Mouse (Mus musculus): ENCODE measurements at regions not wholly inside any gene's neighbourhood (a gene's known extent, or its start where the extent isn't known, plus 50 kb on each side); places are given as distances from the start of the nearest gene placed in this dataset.

- DNase-seq (ENCODE audit: low spot score in 2 of 2): peak in 1 of 2 experiments; percentile 17
Observed at GRCm38 (mm10) chr1:119308719-119309365, 113.2 kb downstream of the Inhbb start.

GRCm38 (mm10) chr1:119305315-119305976 is 116.6 kb downstream of the Inhbb start:
- no peak for DNase-seq (ENCODE audit: low spot score in 2 of 2)

GRCm38 (mm10) chr1:119304470-119304980 is 117.5 kb downstream of the Inhbb start:
- DNase-seq (ENCODE audit: low spot score in 2 of 2): no peak

- DNase-seq (ENCODE audit: low spot score in 2 of 2): no peak
Observed at GRCm38 (mm10) chr1:119302349-119302995, 119.6 kb downstream of the Inhbb start.

GRCm38 (mm10) chr1:119301931-119302330 is 120.1 kb downstream of the Inhbb start:
- DNase-seq (ENCODE audit: low spot score in 2 of 2): no peak

GRCm38 (mm10) chr1:119301258-119301657 is 120.8 kb downstream of the Inhbb start:
- DNase-seq (ENCODE audit: low spot score in 2 of 2): no peak

- no peak for DNase-seq (ENCODE audit: low spot score in 2 of 2)
Observed at GRCm38 (mm10) chr1:119299842-119300752, 122.0 kb downstream of the Inhbb start.

- no peak for DNase-seq (ENCODE audit: low spot score in 2 of 2)
Observed at GRCm38 (mm10) chr1:119298696-119299230, 123.3 kb downstream of the Inhbb start.

- no peak for DNase-seq (ENCODE audit: low spot score in 2 of 2)
Observed at GRCm38 (mm10) chr1:119295121-119295520, 126.9 kb downstream of the Inhbb start.

- no peak for DNase-seq (ENCODE audit: low spot score in 2 of 2)
Observed at GRCm38 (mm10) chr1:119293839-119294238, 128.2 kb downstream of the Inhbb start.

GRCm38 (mm10) chr1:119292216-119292615 is 129.8 kb downstream of the Inhbb start:
- no peak for DNase-seq (ENCODE audit: low spot score in 2 of 2)

- DNase-seq (ENCODE audit: low spot score in 2 of 2): no peak
Observed at GRCm38 (mm10) chr1:119290165-119290916, 131.7 kb downstream of the Inhbb start.

- no peak for DNase-seq (ENCODE audit: low spot score in 2 of 2)
Observed at GRCm38 (mm10) chr1:119289516-119290164, 132.4 kb downstream of the Inhbb start.

- no peak for DNase-seq (ENCODE audit: low spot score in 2 of 2)
Observed at GRCm38 (mm10) chr1:119282416-119282815, 139.6 kb downstream of the Inhbb start.

- no peak for DNase-seq (ENCODE audit: low spot score in 2 of 2)
Observed at GRCm38 (mm10) chr1:119279261-119279660, 142.8 kb downstream of the Inhbb start.

- DNase-seq (ENCODE audit: low spot score in 2 of 2): no peak
Observed at GRCm38 (mm10) chr1:119278528-119279201, 143.4 kb downstream of the Inhbb start.

- DNase-seq (ENCODE audit: low spot score in 2 of 2): no peak
Observed at GRCm38 (mm10) chr1:119277990-119278389, 144.1 kb downstream of the Inhbb start.

- no peak for DNase-seq (ENCODE audit: low spot score in 2 of 2)
Observed at GRCm38 (mm10) chr1:119266013-119266412, 156.0 kb downstream of the Inhbb start.

- no peak for DNase-seq (ENCODE audit: low spot score in 2 of 2)
Observed at GRCm38 (mm10) chr1:119265192-119265891, 156.7 kb downstream of the Inhbb start.

All from layer of hippocampus, adult 8-10 months (tissue).